Mouse (Mus musculus) adrenal gland (tissue): ENCODE results near the gene Krt83.

ENCODE experiments used
- intact Hi-C: fragments of 180-260 bp; cut with DNase I; formaldehyde crosslinking; loops from one replicate; pipeline ENCODE4 v1.15.1; 2025

The Krt83 gene

DNA sequence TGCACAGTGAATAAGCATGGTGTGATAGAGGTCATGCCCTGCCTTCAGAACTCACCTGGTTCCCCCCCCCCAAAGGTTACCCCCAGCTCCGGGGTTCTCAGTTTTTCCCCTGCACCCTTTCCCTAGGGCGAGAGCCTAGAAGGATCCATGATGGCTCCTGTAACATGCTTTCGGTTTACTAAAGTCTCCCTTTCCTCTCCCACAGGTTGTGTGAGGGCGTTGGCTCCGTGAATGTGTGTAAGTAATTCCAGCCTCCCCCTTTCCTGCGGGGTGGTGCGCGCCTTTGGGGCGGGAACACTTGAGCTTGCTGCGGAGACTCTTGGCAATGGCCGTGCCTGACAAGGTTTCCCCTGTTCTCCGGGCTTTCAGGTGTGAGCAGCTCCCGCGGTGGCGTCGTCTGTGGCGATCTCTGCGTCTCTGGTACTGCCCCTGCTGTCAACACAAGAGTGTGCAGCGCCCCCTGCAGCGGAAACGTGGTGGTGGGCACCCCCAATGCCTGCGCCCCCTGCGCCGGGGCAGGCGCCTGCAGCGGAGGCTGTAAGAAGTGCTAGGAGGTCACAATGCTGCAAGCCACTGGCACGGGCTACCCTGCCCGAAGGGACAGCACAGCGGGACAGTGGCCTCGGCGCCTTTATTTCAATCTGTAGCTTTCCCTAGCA, 12.2 kb downstream of the Krt83 start:
- intact Hi-C loops: no loop called here

DNA sequence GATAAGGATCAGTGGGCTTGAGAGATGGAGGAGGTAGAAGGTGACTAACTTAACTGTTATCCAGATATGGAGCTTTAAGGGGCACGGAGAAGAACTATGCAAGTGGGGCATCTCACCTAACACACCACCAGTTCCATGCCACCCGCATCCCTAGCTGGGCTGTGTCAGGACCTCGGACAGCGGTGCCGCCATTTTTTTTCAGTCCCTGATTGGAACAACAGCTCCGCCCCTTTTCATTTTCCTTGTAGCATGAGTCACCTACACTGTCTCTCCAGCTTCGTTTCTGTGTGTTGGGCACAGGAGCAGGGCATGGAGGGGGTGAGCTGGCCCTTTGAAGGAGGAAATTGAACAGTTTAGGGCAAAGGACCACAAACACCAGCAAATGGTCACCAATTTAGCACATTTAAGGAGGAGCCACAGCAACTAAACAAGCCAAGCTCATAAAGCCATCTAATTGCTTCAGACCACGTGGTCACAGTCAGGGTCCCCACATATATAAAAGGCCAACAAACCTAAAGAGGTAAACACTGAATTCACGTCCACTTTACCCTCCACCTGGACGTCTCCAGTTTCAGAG, 18.3 kb downstream of the Krt83 start, which contains the start of gene Krt86:
Gene Krt86, plus strand, starts transcription at position 527 of the 577 bp plus-strand sequence.
- intact Hi-C loops: no loop called here

DNA sequence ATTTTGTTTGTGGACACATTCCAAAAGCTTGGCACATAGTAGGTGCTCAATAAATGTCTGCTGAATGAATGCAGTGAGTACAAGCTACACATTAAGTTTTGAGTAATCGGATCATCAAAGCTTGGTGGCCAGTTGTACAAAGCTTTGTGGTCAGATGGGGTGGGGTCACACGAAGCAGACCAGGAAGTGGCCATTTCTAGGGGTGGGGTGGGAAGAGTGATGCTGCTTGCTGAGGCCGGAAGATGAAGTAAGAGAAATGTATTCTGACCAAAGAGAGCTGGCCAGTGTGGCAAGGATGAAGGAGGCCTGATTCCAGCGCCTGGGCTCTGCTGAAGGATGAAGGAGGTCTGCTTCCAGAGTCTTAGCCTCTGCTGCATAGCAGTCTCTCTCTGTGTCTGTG, 22.2 kb downstream of the Krt83 start:
- intact Hi-C loops: no loop called here

DNA sequence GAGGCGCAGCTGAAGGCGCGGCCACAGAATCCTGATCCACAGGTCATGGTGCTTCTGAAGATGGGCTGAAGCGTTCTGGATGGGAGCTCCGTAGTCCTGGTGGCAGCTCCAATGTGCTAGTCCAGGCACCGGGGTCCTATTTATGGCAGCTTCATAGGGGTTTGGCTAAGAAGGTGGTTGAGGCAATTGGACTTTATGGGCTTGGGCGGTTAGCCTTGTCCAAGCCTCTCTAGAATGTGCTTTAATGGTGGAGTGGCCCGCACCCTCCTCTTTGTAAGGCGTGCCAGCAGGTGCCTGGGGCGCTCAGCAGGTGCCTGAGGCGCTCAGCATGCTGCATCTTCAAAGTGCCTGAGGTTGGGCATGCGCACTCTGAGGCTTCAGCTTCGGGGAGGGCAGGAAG, 27.7 kb downstream of the Krt83 start, which contains the start of gene Krt81:
Gene Krt81, minus strand, starts transcription at position 101 of the 400 bp plus-strand sequence.
- intact Hi-C loops: no loop called here

DNA sequence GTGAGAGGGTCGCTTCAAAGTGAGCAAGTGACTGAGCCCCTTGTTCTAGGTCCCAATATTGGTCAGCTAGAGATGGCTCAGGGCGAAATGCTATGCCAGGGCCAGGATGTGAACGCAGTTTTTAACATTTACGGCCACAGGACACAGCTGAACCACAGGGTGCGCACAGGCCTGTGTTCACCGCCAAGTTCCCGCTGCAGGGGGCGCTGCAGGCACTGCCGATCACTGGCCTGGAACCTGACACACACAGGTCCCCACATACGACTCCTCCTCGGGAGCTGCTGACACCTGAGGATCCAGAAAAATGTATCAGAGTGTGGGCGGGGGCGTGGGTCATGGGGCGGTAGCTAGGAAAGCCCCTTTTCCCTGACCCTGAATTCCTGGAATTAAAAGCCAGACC, 32.0 kb downstream of the Krt83 start:
- intact Hi-C loops: no loop called here

DNA sequence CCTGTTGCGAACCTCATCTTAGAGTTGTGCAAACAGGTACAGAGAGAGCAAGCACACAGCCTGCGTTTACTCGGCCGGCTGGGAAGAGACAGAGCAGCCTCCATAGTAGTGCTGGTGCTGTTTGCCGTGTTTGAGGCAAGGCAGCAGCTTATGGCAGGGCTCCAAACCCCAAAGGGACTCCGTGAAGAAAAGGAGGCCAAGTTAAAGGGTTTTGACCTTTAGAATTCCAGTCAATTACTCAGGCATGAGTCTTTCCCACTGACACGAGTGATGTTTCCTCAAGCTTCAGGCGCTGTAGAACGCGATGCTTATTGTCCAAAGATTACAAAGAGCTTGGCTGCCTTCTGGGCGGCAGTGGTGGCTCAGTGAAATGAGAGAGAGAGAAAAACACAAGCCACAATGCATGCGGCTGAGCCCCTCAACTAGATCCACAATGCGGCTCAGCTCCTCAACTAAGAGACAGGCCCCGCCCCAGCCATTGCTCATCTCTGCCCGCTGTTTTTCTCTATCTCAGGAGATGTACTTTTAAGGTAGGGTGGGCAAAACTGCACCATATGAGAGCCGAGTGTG, 32.9 kb downstream of the Krt83 start:
- intact Hi-C loops: no loop called here

DNA sequence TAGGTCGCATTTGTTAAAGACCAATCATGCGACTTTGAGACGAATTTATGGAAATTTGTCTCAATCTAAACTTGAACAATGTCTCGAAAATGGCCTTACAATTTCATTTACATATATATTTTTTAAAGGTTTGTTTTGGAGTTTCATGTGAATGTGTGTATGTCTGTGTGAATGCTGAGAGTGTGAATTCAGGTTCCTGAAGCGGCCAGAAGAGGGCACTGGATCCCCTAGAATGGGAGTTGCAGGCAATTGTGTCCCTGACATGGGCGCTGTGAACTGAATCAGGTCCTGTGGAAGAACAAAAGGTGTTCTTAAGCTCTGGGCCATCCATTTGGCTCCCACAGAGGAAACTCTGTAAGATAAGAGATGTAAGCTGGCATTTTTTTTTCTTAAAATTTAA, 35.4 kb downstream of the Krt83 start:
- intact Hi-C loops: no loop called here

DNA sequence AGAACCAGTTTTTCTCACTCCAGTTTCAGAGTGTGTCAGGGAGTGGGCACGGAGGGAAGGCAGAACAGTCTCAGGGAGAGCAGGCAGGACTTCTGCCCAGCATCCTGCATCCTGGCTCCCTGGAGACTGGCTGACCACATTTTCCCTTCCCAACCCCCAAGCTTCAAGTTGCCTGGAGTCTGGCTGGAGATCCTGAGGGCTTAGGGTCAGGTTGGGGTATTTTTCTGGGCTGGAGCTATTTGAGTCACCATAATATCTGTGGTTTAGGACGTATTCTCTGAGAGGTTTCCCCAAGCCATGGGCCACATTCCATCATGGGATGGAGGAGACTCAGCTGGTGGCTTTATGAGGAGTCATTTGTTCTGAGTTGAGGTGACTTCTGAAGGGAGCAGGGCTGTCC, 36.0 kb downstream of the Krt83 start:
- intact Hi-C loops: no loop called here

DNA sequence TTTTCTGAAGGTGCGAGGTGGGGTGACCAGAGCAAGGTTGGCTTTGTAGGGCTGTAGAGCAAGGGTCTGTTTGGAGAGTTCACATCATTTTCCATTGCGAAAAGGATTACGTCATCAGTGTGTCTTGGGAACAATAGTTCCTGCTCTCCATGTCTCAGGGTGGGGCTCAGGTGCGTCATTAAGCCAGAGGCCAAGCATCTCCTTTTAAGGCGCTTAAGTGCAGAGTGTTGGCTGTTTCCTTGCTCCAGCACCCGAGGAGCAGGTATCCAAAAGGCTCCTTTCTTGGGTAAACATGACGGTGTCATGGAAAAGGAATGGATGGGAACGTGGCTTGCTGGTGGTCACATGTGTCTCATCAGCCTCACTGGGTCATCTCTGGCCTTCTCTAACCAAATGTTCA, 36.5 kb downstream of the Krt83 start:
- intact Hi-C loops: no loop called here

DNA sequence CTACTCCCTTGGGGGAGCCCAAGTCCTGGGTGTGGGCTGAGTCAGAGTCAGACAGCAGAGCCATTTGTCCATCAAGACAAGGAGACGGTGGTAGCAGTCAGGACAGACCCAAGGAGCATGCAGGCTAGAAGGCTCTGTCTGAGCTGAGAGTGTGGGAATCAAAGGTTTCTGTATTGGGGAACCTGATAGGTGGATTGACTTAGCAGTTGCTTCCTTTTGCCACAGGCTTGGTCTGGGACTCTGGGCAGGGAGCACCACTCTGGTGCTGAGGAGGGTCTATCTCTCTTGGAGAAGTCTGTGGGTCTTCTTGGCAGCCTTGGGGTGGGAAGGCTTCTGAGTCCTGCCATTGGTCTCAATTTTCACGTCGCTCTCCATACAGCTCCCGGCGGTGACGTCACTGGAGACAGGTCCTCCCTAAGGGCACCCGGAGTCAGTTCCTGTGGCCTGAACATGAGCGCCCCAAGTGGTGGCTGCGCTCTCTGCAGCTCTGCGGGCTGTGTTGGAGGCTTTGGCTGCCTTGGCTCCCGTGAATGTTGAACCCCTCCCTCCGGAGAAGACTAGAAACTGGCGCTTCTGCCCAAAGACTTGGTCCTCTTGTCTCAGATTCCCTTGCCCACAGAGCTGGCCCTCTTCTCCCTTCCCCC, 38.1 kb downstream of the Krt83 start:
- intact Hi-C loops: loop anchor here (1.0 kb wide), 1 partner anchor 112 kb away; no protein-coding TSS in a partner anchor

DNA sequence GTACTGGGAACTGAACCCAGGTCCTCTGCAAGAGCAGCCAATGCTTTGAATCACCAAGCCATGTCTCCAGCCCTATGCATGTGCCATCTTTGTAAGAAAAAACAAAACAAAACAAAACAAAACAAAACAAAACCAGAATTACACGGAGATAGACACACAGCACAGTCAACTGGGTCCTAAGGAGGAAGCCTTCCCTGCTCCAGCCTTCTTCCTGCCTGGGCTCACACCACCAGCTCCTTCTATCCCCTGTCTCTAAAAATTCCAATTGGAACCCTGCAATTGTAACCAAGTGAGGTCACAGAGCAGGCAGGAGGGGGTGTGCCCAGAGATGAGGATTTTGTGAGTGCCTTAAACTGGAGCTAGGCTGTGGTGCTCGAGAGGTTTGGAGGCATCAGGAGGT, 43.9 kb downstream of the Krt83 start, which contains the start of gene Krt88:
Gene Krt88, plus strand, starts transcription at position 301 of the 400 bp plus-strand sequence.
- intact Hi-C loops: no loop called here

DNA sequence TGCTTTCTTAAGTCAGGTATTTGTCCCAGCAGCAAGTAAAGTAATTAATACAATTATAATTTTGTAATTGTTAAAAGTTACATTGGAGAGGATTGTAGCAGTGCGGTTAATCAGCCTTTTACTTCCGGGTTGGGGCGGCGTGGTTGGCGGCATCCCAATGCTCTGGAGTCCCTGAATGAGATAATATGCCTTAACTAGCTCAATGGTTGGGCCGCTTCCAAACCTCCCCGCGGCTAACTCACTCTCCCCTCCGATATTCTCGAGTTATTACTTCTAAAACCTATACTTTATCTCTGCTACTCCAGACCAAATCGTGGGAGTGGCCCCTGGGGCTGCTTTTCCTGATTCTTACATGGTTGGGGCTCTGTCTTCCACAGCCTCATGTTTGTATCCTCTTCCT, 44.7 kb downstream of the Krt83 start:
- intact Hi-C loops: no loop called here

DNA sequence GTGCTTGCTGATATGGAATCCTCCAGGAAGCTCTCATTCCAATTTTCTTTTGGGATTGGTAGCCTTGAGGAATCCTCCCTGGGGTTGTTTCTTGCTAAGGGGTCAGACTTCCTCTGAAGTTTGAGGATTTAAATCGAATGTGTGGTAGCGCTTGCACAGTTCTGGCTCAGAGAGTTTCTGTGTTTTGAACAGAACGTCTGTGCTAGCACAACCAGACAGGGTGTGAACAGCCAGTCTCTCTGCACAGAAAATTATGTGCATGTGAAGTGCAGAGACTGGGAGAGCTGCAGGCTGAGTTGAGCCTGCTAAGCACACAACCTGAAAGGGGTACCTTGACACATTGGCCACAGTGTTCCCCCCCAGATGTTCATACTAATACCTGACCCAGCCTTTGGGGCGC, 50.5 kb downstream of the Krt83 start:
- intact Hi-C loops: no loop called here

DNA sequence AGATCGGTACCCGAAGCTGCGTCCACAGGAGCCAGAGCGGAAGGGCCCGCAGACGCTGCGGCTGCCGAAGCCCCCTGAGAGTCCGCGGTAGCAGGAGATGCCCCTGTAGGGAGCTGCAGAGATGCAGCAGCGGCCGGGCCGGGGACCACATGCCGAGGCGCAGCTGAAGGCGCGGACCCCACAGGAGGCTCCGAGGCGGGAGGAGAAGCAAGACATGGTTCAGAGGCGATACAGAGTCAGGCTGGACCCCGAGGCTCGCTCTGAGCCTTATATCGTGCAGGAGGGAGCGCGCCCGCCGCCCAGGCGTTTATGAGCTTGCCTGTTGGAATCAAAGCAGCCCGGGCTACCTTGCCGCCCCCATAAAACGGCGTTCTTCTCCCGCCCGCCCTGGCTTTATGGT, 52.8 kb downstream of the Krt83 start, which contains the start of gene Krt87:
Gene Krt87, minus strand, starts transcription at position 250 of the 400 bp plus-strand sequence.
- intact Hi-C loops: no loop called here

DNA sequence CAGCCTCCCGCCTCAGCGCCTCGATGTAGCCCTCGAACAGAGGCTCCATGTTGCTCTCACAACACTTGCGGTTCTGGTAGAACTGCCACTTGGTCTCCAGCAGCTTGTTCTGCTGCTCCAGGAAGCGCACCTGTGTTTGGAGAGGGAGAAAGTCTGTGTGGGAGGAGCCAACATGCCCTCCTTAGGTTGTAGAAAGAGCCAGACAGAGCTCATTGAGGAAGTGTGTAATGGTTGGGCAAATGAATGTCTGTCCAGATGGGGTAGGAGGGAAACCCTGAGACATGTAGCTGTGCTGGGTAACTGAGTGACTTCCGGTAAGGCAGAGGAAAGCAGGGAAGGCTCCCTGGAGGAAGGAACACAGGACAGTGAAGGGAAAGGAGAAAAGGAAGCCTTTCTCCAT, 54.7 kb downstream of the Krt83 start:
- intact Hi-C loops: no loop called here
